Mouse (Mus musculus): ENCODE data around the gene Krt78. TPM values are rescaled to one million over a fixed set of nuclear protein-coding genes. Genes with fewer than 3 reads are reported as not detected.
A peak's percentile ranks its signal among the peaks of the same experiment; 100 is the strongest.

The Krt78 gene
- total RNA-seq, 2 experiments from 2014 or later: not detected

GRCm38 (mm10) chr15:101974083-101974845 is 20.2 kb upstream of the Krt78 start:
- peak in 1 of 2 experiments; percentile 41 for DNase-seq
- intact Hi-C loops (cut with DNase I): loop anchor here (2.0 to 5.0 kb wide), 2 partner anchors 72 to 645 kb away; no protein-coding TSS in a partner anchor

GRCm38 (mm10) chr15:101973414-101974077 is 19.5 kb upstream of the Krt78 start:
- intact Hi-C loops (cut with DNase I): loop anchor here (1.0 to 5.0 kb wide), 5 partner anchors 71 to 645 kb away; no protein-coding TSS in a partner anchor
- DNase-seq: peak; percentile 97 to 99

- peak; percentile 46 to 56 for DNase-seq
- intact Hi-C loops (cut with DNase I): loop anchor here (5.0 kb wide), 1 partner anchor 68 kb away; no protein-coding TSS in a partner anchor
Measured at GRCm38 (mm10) chr15:101970536-101970935, 16.4 kb upstream of the Krt78 start.

DNA sequence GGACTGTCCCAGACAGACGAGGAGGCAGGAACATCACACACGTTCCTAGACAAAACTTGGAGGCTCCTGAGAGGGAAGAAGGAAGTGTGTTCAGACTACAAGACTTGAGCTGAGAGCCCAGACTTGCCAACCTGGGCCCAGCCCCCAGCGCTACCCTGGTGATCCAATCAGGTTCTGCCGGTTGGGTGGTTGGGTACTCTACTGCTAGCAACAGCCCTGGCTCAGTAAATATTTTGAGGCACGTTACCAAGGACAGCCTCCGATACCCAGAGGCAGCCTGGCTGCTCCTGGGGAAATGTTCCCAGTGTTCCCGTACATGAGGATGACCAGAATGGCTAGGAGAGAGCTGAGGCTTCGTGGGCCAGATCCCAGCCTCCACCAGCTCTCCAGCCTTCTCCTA is 12.7 kb upstream of the Krt78 start:
- DNase-seq: peak; percentile 17 to 18
- intact Hi-C loops (cut with DNase I): no loop called here

GRCm38 (mm10) chr15:101958891-101959290 is 4.8 kb upstream of the Krt78 start:
- no peak for DNase-seq
- intact Hi-C loops (cut with DNase I): no loop called here

DNA sequence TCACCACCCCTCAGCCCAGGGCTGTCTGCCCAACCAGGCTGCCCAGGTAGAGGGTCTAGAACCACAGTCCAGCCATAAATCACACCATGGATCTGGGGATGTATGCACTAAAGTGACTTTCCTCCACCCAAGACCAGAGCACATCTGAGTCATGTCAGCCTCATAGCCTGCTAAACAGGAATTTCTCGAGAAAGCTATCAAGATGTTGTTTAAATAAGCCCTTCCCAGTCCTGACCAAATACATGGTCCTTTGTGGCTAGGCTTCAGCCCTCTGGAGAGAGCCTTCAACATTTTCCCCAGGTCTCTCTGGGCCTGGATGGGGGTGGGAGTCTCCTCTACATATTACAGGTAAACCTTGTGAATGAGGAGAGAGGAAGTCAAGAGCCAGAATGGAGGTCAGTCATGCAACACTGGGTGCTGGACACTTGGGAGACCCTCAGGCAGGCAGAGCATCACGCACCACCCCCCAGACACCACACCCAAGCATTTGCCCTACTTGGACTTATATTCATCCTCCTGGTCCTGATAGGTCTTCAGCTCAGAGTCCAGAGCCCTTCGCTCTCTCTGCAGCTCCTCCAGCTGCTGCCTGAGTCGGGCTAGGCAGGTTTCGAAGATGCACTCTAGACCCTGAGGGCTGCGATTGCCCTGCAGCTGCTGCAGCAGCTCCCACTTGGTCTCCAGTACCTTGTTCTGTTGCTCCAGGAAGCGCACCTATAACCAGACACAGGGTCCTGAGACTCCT is 1.2 kb downstream of the Krt78 start:
- intact Hi-C loops (cut with DNase I): no loop called here
- DNase-seq: no peak

- DNase-seq: no peak
- intact Hi-C loops (cut with DNase I): no loop called here
Measured at GRCm38 (mm10) chr15:101945430-101945829, 8.7 kb downstream of the Krt78 start.

DNA sequence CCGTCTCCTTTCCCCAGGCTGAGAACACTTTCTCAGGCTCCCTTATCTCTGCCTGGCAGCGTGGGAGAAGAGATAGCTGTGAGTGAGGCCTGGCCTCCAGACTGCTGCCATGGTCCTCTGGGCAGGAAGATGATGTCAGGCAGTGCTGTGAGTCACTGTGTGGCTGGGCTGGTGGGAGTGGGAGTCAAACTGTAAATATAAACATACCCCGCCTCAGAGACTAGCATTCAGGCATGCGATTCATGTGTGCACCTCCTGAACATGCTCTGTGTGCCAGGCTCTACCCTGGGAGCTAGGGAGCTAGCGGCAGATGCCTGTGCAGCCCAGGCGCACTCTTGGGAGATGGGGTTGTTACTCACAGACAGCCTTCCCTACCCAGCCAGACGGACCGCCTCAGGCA is 12.1 kb downstream of the Krt78 start:
- peak; percentile 7 to 25 for DNase-seq
- intact Hi-C loops (cut with DNase I): no loop called here

GRCm38 (mm10) chr15:101940274-101940829 is 13.7 kb downstream of the Krt78 start, which contains the start of gene Krt79:
Krt79 (minus strand) TSS chr15:101940324.
- no peak for DNase-seq
- intact Hi-C loops (cut with DNase I): no loop called here

GRCm38 (mm10) chr15:101938600-101939308 is 15.3 kb downstream of the Krt78 start:
- no peak for DNase-seq
- intact Hi-C loops (cut with DNase I): no loop called here

GRCm38 (mm10) chr15:101933024-101933423 is 21.1 kb downstream of the Krt78 start:
- intact Hi-C loops (cut with DNase I): no loop called here
- DNase-seq: no peak

- DNase-seq: peak in 1 of 2 experiments; percentile 24
- intact Hi-C loops (cut with DNase I): no loop called here
Measured at GRCm38 (mm10) chr15:101929666-101930065, 24.4 kb downstream of the Krt78 start.

- intact Hi-C loops (cut with DNase I): no loop called here
- no peak for DNase-seq
Measured at GRCm38 (mm10) chr15:101929087-101929486, 25.0 kb downstream of the Krt78 start.

DNA sequence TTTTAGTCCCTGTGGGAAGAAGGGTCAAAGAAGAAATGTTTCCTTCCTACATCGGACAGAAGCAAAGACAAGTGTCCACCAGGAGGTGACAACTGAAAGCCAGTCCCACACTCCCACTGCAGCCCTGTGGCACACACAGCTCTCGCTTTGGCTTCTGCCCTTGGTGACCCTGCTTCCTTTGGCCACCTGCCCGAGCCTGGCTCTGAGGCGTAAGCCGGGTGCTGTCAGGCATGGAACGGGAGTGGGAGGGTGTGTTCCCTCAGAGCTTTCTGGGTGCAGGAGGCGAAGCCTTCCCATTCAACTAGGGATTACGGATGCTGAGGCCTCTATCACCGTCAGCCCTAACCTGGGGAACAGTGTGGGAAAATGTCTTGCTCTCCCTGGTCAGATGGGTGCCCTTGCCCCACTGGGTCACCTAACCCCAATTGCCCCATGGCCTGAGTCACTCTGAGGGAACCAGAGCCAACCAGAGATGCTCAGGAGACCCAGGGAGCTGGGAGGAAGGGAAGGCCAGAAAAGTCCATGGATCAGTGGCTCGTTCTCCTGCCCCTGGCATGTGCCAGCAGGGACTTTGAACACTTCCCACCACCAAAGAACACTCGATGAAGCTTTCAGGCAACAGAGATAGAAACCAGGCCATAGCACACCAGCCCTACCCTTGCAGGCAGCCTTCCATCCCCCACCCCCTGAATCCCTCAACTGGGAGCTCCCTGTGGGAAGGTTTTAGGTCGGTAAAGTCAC is 26.6 kb downstream of the Krt78 start:
- intact Hi-C loops (cut with DNase I): no loop called here
- peak in 1 of 2 experiments; percentile 28 for DNase-seq

GRCm38 (mm10) chr15:101925041-101925440 is 29.0 kb downstream of the Krt78 start:
- intact Hi-C loops (cut with DNase I): no loop called here

GRCm38 (mm10) chr15:101924635-101925034 is 29.5 kb downstream of the Krt78 start, which contains the start of gene Krt4:
Krt4 (minus strand) TSS chr15:101924735.
- intact Hi-C loops (cut with DNase I): no loop called here
- DNase-seq: no peak

More at GRCm38 (mm10) chr15:101925041-101925440, 29.0 kb downstream of the Krt78 start:
- DNase-seq: no peak

DNA sequence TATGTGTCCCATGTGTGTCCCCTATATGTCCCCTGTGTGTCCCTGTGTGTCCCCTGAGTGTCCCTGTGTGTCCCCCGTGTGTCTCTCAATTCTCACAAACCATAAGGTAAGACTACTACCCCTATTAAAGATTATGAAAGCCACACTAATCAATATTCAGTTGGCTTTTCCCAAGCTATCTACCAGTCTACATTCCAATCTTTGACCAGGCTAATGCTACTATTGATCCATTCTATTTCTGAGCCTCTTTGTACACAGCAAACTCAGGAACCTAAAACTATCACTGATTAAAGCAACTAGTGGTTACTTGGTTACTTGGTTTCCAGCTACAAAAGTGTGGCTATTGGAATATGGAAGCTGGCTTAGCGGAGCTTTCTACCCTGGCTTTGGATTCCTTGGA is 31.8 kb downstream of the Krt78 start:
- no peak for DNase-seq
- intact Hi-C loops (cut with DNase I): no loop called here

- intact Hi-C loops (cut with DNase I): no loop called here
- DNase-seq: no peak
Measured at GRCm38 (mm10) chr15:101916072-101916471, 38.0 kb downstream of the Krt78 start.

DNA sequence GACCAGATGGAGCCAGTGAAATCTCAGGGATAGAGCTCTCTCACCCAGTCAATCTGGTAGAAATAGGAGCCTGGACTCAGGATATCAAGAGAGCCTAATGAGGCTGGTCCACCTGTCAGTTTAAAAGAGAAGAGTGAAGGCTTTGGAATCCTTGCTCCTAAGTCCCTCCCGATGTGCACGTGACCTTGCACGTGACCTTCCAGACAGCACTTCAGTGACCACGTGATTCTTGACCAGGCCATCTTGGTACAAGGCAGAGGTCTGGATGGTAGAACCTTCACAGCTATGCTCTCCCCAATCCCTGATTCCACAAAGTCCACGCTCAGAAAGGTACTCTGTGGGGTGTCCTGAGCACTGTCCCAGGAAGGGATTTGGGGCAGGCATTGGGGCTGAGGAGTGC is 49.2 kb downstream of the Krt78 start:
- no peak for DNase-seq
- intact Hi-C loops (cut with DNase I): loop anchor here (5.0 kb wide), 1 partner anchor 67 kb away; no protein-coding TSS in a partner anchor

Measured in heart, postnatal 36 days (tissue).